Mouse (Mus musculus) embryonic fibroblast, embryonic 13.5 days (primary cell): ENCODE results near the gene Glce.

Experiments
- CTCF ChIP-seq: IDR thresholded peaks from 2 replicates; pipeline ENCODE4 v1.5.1; 2011; ENCODE audit warnings: mild to moderate bottlenecking, control low read depth, low read length, moderate library complexity, borderline replicate concordance; ENCODE audit not compliant: insufficient read depth
- POLR2A ChIP-seq: IDR thresholded peaks from 2 replicates; pipeline ENCODE4 v1.6.1; 2011; ENCODE audit warnings: low read depth, mild to moderate bottlenecking, control low read depth, low read length, moderate library complexity

GRCm38 (mm10) chr9:62125986-62126575, 3.6 kb upstream of the Glce start:
- TF ChIP-seq CTCF (no peak), POLR2A (no peak)
